Mouse (Mus musculus) layer of hippocampus, adult 11-12 months (tissue): Measurements from ENCODE around the gene Arhgef6.

Experiments used
- DNase-seq: peaks from one replicate; pipeline ENCODE4 v3.0.0; 2022; ENCODE audit warnings: low spot score

Gene Arhgef6

DNA sequence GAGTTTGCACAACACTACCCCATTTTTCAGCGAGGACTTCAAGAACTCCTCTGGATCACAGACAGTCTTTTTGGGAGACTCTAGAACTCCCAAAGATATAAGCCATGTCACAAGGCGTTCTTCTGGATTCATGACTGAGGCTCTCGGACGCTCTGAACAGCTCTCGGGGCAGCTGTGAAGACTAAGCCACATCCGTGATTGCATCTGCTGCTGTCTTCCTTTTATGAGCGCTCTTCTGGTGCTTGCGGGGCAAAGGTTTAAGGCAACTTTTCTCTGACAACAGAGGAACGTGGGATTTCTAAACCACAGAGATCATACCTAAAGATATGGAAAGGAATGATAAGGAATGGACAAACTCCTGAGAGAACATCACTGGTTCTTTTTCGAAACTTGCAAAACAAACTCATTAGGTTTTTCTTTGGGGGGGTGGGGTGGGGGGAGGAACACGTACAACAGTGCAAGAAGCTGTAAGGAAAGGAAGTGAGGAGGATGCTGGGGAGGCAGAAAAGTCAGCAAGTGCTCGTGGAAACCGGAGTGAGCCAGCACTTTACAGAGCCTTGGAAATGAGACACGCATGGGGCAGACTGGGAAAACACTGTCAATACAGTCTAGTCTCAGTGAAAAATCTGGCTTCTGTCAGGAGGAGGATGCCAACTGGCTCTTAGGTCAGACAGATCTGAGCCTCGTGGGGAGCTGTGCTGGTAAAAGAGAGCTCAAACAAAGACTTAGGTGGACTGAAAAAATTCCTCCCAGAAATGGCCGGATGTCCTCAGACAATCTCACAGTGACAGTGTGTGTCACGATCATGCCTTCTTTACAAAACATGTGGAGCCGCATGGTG, at the start of gene Arhgef6:
TSS of gene Arhgef6 (minus strand) at position 359 of the 841 bp plus-strand sequence.
- DNase-seq: no peak

DNA sequence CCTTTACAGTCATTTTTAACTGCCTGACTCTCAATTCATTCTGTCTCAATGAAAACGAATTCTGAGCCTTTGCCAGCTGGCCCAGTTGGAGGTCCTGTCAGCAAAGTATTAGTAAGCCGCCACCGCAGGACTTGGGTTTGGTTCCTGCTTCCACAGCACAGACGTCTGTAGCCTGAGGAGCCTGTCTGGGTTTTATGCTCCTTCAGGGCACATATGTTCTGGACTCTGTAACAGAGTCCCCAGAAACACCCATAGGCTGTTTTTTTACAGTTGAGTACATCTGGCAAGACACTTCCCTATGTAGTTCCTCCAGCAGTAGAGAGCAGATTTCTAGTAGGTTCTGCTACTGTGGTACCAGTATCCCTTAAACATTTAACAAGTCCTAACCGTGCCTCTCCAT, 42.4 kb upstream of the Arhgef6 start:
- no peak for DNase-seq

- no peak for DNase-seq
Measured at GRCm38 (mm10) chrX:57378579-57378978, 40.0 kb upstream of the Arhgef6 start.

- no peak for DNase-seq
Measured at GRCm38 (mm10) chrX:57377096-57377495, 38.6 kb upstream of the Arhgef6 start.

GRCm38 (mm10) chrX:57374029-57374428, 35.5 kb upstream of the Arhgef6 start:
- DNase-seq: no peak

DNA sequence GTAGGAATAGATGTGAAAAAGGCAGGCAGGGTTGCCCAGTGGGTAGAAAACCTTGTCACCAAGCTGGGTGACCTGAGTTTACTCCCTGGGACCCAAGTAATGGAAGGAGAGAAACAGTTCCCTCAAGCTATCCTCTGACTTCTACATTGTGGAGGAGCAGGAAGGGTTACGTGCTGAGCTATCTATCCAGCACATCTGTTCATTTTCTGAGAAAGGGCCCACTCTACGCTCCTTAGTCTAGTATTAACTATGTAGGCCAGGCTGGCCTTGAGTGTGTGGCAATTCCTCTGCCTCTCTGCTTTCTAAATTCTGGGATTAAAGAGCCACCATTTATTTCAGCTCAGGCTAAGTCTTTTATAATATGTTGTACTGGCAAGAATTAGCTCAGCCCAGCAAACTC, 35.0 kb upstream of the Arhgef6 start:
- DNase-seq: no peak

GRCm38 (mm10) chrX:57372965-57373364, 34.4 kb upstream of the Arhgef6 start:
- no peak for DNase-seq

DNA sequence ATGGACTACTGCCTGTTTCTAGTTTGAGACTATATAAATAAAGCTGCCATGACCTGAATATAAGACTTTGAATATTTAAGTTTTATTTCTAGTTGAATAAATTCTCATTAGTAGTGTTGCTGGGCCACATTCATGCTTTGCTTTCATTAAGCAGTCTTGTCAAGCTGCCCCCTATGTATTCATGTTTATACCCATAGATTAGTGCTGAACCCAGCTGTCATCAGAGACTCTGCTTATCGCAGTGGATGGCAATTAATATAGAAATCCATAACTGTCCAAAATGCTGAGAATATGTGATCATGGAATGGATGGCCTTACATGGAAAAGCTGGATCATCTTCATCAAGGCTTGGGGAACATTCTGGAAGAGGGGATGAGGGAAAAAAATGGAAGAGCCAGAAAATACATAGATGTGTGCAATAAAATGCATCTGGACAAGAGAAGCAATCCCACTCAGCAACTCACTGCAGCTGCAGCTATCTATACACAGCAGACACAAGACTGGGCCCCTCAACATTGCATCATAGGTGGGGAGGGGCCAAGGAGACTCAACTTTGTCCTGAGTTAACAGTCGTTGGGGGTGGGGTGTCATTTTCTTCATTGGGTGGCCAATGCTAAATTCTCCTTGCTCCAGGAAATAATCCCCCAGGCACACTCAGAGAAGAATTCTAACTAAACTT, 26.5 kb upstream of the Arhgef6 start:
- no peak for DNase-seq

GRCm38 (mm10) chrX:57359316-57359715, 20.8 kb upstream of the Arhgef6 start:
- no peak for DNase-seq

DNA sequence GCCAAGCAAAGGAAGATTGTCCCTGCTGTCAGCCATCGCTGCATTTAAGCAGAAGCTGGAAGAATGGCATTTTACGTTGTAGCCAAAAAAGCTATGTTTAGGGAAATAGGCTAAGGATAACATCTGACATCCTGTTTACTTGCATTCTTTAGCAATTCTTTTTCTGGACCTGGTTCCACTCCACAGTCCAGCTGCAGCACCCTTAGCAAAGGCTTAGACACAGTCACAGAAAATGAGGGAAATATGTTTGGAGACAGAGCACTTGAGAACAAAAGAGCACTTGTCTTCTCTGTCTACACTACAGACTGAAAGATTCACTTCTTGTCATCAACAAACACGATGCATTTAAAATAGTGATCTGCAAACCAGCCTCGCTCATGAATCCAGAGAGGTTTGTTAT, 691 bp upstream of the Arhgef6 start:
- DNase-seq: no peak

DNA sequence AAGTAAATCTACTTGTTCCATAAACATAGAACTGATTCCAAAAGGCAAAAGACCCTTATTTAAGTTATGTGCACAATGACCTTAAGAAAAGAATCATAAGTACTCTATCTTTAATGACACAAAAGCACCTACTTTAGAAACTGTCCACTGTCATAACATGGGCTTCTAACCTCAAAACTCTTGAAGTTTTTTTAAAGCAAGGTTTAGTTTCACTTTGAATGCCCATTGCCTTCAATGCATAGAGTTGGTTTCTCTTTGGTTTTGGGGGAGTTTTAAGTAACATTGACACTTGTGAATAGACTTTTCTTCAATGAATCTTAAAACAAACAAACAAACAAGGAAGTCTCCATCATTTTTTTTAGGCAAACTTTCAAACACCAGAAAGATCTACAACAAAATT, 947 bp downstream of the Arhgef6 start:
- DNase-seq: no peak

DNA sequence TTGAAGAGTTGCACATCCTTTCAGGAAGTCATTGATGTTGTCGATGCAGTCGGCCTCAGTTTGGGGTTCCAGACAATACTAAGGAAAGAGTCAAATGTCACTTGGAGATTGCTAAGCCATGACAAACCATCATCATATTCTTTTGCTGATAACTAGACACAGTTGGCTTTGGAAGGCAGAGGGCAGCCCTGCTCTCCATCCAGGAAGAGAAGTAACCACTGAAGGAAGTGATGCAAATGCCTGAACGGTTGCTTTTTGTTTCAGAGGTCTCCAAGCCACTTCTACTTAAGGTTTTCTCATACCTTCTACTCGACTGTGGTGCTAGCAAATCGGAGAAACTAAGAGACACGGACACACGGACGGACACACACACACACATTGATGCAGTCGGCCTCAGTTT, 1.6 kb downstream of the Arhgef6 start:
- no peak for DNase-seq

GRCm38 (mm10) chrX:57335313-57335712, 3.2 kb downstream of the Arhgef6 start:
- DNase-seq: no peak

DNA sequence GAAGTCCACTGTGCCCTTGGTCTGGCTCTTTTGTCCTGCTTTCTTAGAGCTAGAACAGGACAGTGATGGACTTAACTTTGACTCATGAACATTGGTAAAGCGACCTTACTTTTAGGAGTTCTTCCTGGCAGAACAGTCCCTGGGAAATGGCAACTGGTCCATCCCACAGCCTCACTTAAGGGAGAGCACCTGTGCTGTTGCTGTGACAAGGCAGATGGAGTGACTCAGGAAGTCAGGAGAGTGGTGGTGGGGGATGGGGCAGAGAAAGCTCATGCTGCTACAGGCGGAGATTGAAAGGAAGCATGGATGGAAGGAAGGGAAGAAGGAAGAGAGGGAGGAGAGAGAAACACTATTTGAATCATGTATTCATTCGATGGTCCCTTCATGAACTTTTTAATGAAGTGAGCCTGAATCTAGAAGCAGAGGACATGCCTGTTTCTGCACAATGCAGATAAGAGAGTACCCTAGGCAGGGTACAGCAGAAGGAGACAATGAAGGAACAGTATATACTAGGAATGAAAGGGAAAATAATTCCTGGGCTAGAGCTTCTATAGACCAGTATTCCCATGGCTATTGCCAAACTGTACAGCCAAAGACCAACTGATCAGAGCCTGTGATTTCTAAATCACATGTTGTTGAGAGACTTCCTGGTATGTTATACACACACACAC, 10.7 kb downstream of the Arhgef6 start:
- DNase-seq: no peak

DNA sequence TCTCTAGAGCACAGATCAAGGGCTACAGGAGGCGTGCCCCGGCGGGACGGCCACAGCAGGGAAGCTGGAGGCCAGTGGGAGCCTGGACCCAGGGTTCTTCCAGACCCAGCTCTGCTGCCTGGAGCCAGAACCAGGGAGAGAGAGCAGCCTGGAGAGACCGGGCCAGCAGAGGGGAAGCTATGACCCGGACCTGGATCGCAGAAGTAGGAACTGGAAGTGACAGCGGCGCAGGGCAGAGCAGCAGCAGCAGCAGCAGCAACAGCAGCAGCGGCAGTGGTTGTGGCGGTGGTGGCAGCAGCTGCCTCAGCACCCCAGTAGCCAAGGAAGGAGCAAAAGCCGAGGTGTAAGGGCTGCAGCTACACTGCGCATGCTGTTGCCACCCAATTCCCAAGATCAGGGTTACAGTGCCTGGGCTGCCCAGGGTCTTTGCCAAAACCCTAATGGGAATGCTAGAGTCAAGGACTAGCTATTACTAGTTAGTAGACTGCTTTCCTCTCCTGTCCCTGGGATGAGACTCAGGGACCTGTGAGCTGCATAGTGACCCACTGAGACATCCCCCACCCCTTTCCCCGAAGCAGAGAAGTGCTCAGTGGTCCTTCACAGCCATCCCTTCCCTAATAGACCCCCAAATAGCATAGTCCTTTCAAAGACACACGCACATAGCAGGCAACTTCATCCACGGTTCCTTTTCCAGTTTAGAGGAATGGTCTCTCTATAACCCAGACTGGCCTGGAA, 11.9 kb downstream of the Arhgef6 start:
- no peak for DNase-seq

DNA sequence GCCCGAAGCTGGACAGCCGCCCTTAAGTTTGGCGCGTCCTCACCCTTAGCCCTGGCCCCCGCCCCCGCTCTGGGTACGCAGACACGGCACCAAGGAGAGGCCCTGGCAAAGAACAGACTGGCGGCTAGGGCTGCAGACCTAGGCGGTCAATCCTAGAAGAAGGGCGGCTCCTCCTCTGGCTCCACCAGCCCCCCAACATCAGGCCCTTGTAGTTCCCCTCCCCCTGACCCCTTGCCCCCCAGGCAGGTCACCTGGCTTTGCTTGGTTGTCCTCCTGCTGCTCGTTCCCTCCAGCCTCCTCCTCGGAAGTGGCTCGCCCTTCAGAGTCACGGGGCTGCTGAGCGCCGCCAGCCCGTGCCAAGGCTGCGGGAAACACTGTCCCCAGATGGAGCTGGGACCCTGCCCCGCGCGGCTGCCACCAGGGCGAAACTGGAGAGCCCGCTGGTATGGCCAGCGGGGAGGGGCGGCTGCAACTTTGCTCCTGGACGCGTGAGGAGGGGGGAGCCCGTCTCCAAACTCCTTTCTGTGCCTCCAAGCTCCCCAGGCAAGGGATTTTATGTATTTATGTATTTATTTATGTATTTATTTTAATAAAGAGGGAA, 12.6 kb downstream of the Arhgef6 start:
- DNase-seq: no peak

- no peak for DNase-seq
Measured at GRCm38 (mm10) chrX:57324891-57325290, 13.6 kb downstream of the Arhgef6 start.

DNA sequence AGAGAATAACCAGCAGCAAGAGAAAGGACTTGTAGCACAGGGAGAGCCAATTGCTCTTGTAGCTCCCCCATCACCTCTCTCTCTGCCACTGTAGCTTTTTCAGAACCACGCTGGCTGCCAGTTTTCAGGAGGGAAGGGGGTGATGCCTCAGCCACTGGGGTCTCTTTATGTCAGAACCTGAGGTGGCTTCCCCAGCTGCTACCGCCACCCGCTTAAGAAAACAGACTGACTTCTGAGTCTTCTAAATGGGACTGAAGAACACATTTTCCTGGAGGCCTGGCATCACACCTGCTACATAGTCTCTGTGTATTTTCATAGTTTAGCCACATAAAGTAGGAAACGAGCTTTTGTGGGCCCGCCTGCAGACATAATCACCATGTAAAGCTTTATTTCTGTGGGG, 26.5 kb downstream of the Arhgef6 start:
- no peak for DNase-seq

GRCm38 (mm10) chrX:57309993-57310392, 28.5 kb downstream of the Arhgef6 start:
- DNase-seq: no peak

GRCm38 (mm10) chrX:57306747-57307146, 31.8 kb downstream of the Arhgef6 start:
- DNase-seq: no peak

GRCm38 (mm10) chrX:57304784-57305287, 33.7 kb downstream of the Arhgef6 start:
- no peak for DNase-seq
